Mouse (Mus musculus) liver, embryonic 18 days (tissue): Measurements from ENCODE around the gene Cntfr. TPM values are rescaled to one million over a fixed set of nuclear protein-coding genes. Genes with fewer than 3 reads are reported as not detected.

Experiments used
- polyA plus RNA-seq: library from polyadenylated mRNA; depleted of rRNA; stranded (reverse); fragments of >200 nt; gene quantifications from 2 replicates; pipeline ENCODE4 v1.2.3, GENCODE M21; 2012; rRNA removed

The Cntfr gene
- 0.30 and 0.56 TPM in 2 replicates for polyA plus RNA-seq

GRCm38 (mm10) chr4:41696930-41697841 lies at the start of gene Cntfr:
Gene Cntfr, minus strand, starts transcription at chr4:41697089.

GRCm38 (mm10) chr4:41731052-41731765 lies 34.3 kb upstream of the Cntfr start, which contains the start of gene Arid3c:
Gene Arid3c, minus strand, starts transcription at chr4:41731142.

GRCm38 (mm10) chr4:41722918-41723351 lies 26.0 kb upstream of the Cntfr start, which contains the start of gene Dctn3:
Gene Dctn3, minus strand, starts transcription at chr4:41723170.

GRCm38 (mm10) chr4:41713197-41714067 lies 16.5 kb upstream of the Cntfr start, which contains the start of gene Rpp25l:
Gene Rpp25l, minus strand, starts transcription at chr4:41713534.

GRCm38 (mm10) chr4:41699783-41700182 lies 2.9 kb upstream of the Cntfr start, which contains the start of gene Il11ra1:
Gene Il11ra1, plus strand, starts transcription at chr4:41699989.

GRCm38 (mm10) chr4:41639913-41640507 lies 56.9 kb downstream of the Cntfr start, which contains the start of gene Enho:
Gene Enho, minus strand, starts transcription at chr4:41640324.

Other genes with a start within 250 kb of the Cntfr start
- gene Kif24, start 232.2 kb downstream of the Cntfr start, polyA plus RNA-seq: 1.8 and 1.9 TPM in 2 replicates
- gene Nudt2, start 231.9 kb downstream of the Cntfr start, polyA plus RNA-seq: 11.7 and 12.6 TPM in 2 replicates
- 2.4 and 2.8 TPM in 2 replicates for gene AI464131, start 194.0 kb downstream of the Cntfr start, polyA plus RNA-seq
- 0.02 and 0.03 TPM in 2 replicates for gene 1110017D15Rik, start 179.8 kb downstream of the Cntfr start, polyA plus RNA-seq
- gene Fam219a, start 127.6 kb downstream of the Cntfr start, polyA plus RNA-seq: 2.5 and 2.7 TPM in 2 replicates
- gene Dnaic1, start 127.3 kb downstream of the Cntfr start, polyA plus RNA-seq: 3.5 and 3.7 TPM in 2 replicates
- 5.7 and 5.8 TPM in 2 replicates for gene Enho, start 56.8 kb downstream of the Cntfr start, polyA plus RNA-seq
- 23.0 and 25.1 TPM in 2 replicates for gene Il11ra1, start 2.9 kb upstream of the Cntfr start, polyA plus RNA-seq
- gene Rpp25l, start 16.4 kb upstream of the Cntfr start, polyA plus RNA-seq: 20.0 and 24.3 TPM in 2 replicates
- gene Dctn3, start 26.1 kb upstream of the Cntfr start, polyA plus RNA-seq: 34.3 and 35.2 TPM in 2 replicates
- gene Arid3c, start 34.1 kb upstream of the Cntfr start, polyA plus RNA-seq: 0.03 TPM in 1 of 2 replicates, not detected in the other
- gene Galt, start 58.1 kb upstream of the Cntfr start, polyA plus RNA-seq: 79.5 and 86.9 TPM in 2 replicates
- gene Sigmar1, start 59.1 kb upstream of the Cntfr start, polyA plus RNA-seq: 78.6 and 102 TPM in 2 replicates
- gene Ccl27a, start 77.2 kb upstream of the Cntfr start, polyA plus RNA-seq: 13.5 and 15.0 TPM in 2 replicates
- gene Gm21541, start 206.5 kb upstream of the Cntfr start, polyA plus RNA-seq: not detected in 2 replicates
- 0.24 and 0.64 TPM in 2 replicates for gene Gm20878, start 244.5 kb upstream of the Cntfr start, polyA plus RNA-seq